ENCODE assay signal across 8 mouse cellular contexts in the genomic region with DNA sequence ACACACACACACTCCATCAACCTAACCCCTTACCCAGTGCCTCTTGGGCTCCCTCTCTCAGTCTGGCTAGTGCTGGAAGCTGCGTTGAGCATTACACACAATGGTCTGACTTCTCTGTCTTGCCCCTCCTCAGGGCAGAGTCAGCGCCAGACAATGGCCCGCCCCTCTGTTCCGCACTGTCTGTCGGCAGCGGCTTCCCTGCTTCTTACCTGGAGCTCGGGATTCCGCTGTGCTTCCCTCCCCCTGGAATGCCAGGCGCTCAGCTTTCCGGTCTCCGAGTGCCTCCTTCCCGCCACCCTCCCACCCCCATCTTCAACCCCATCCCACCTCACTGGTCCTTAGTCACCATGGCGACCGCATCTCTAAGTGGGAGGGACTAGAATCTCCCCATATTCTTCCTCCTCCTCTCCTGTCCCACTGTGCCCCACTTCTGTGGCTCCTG. TPM values are rescaled to one million over a fixed set of nuclear protein-coding genes. Genes with fewer than 3 reads are reported as not detected.
DNase-seq lines count a peak whose midpoint lies in the region; ATAC-seq and TF ChIP-seq lines count a peak whose summit lies in the region.

No protein-coding gene starts in this region.

- no peak for TF ChIP-seq CTCF in cerebellum, adult 2 months (IDR thresholded peaks at IDR 0.05; ENCODE audit: borderline replicate concordance, insufficient read depth, low read depth, low read length)
- no peak for TF ChIP-seq CTCF in stomach, postnatal 0 days (IDR thresholded peaks at IDR 0.05; ENCODE audit: low read depth)

- TF ChIP-seq POLR2A in cerebellum, adult 2 months (IDR thresholded peaks at IDR 0.05; ENCODE audit: borderline replicate concordance, insufficient read depth, low read length): no peak
- TF ChIP-seq POLR2A in limb, embryonic 14.5 days (IDR thresholded peaks at IDR 0.05; ENCODE audit: borderline replicate concordance, extremely low read depth, insufficient read depth, insufficient read length): no peak

- no peak for DNase-seq in cerebellum, adult 2 months
- DNase-seq in stomach, postnatal 0 days (ENCODE audit: low spot score): no peak
- no peak for DNase-seq in limb, embryonic 14.5 days (ENCODE audit: low spot score)
- peak; percentile 60 for DNase-seq in telencephalon, adult 2 months (ENCODE audit: low read depth, low spot score)
- DNase-seq in cerebellum, postnatal 36 days: no peak

- H3K27me3 ChIP-seq in cerebellum, adult 2 months (ENCODE audit: control insufficient read depth, insufficient read depth, low read length): no peaks in the 10 kb centered on the region
- H3K27me3 ChIP-seq in stomach, embryonic 15.5 days (replicated peaks): no peaks in the 10 kb centered on the region
- no peaks in the 10 kb centered on the region for H3K27me3 ChIP-seq in stomach, postnatal 0 days (ENCODE audit: control insufficient read depth, insufficient read depth, low read length)
- H3K27me3 ChIP-seq in limb, embryonic 14.5 days (ENCODE audit: control insufficient read depth, insufficient read depth, low read length): no peaks in the 10 kb centered on the region

- no peaks in the 10 kb centered on the region for H3K9me3 ChIP-seq in stomach, embryonic 15.5 days
- H3K9me3 ChIP-seq in stomach, postnatal 0 days (ENCODE audit: control insufficient read depth, low read length): no peaks in the 10 kb centered on the region
- H3K9me3 ChIP-seq in limb, embryonic 14.5 days (ENCODE audit: control insufficient read depth, low read length): no peaks in the 10 kb centered on the region

- WGBS in cerebellum, adult 2 months: 3% methylated on average over 14 of the region's 14 CpGs
- WGBS in stomach, embryonic 15.5 days: 2% methylated on average over 14 of the region's 14 CpGs
- WGBS in stomach, postnatal 0 days: 4% methylated on average over 14 of the region's 14 CpGs
- 3% methylated on average over 14 of the region's 14 CpGs for WGBS in limb, embryonic 14.5 days

- ATAC-seq in cerebellum, adult (ENCODE audit: insufficient number of reproducible peaks, low FRiP score, low TSS enrichment): no peak
- no peak for ATAC-seq in stomach, embryonic 15.5 days (ENCODE audit: insufficient read depth, low FRiP score, low read depth)
- ATAC-seq in stomach, postnatal 0 days (ENCODE audit: low FRiP score, low TSS enrichment): no peak
- no peak for ATAC-seq in limb, embryonic 14.5 days (ENCODE audit: low FRiP score, low read depth)
- ATAC-seq in granulocyte monocyte progenitor cell, adult 5-6 weeks (replicated peaks; ENCODE audit: poor library complexity, severe bottlenecking): no peak

- H3K4me3 ChIP-seq in cerebellum, adult 2 months (replicated peaks; ENCODE audit: insufficient read depth, low read depth, low read length): peak overlapping the region; percentile 53
- no peak overlapping the region for H3K4me3 ChIP-seq in stomach, embryonic 15.5 days (replicated peaks)
- H3K4me3 ChIP-seq in stomach, postnatal 0 days (ENCODE audit: low read depth, low read length): no peak overlapping the region
- peak overlapping the region; percentile 18 for H3K4me3 ChIP-seq in limb, embryonic 14.5 days (replicated peaks; ENCODE audit: low read length)

- TF ChIP-seq EP300 in stomach, postnatal 0 days (optimal IDR thresholded peaks at IDR 0.05): no peak

- H3K27ac ChIP-seq in cerebellum, adult 2 months (ENCODE audit: insufficient read depth, low read length): no peak overlapping the region
- no peak overlapping the region for H3K27ac ChIP-seq in stomach, embryonic 15.5 days
- no peak overlapping the region for H3K27ac ChIP-seq in stomach, postnatal 0 days (replicated peaks)
- H3K27ac ChIP-seq in limb, embryonic 14.5 days (replicated peaks; ENCODE audit: low read depth, low read length): no peak overlapping the region

- peak overlapping the region; percentile 10; the same call in 1 of the 2 replicates for H3K4me2 ChIP-seq in stomach, embryonic 15.5 days
- no peak overlapping the region for H3K4me2 ChIP-seq in stomach, postnatal 0 days (replicated peaks; ENCODE audit: low read depth)
- H3K4me2 ChIP-seq in limb, embryonic 14.5 days (replicated peaks; ENCODE audit: low read depth, low read length, severe bottlenecking): peak overlapping the region; percentile 43

- peaks cover 5% of the 10 kb centered on the region for H3K4me1 ChIP-seq in cerebellum, adult 2 months (ENCODE audit: control insufficient read depth, insufficient read depth, low read length)
- H3K4me1 ChIP-seq in stomach, embryonic 15.5 days: peaks cover 18% of the 10 kb centered on the region; the same call in 1 of the 2 replicates
- H3K4me1 ChIP-seq in stomach, postnatal 0 days (replicated peaks; ENCODE audit: control insufficient read depth, insufficient read depth): 0 out of 2 replicates have a peak, but pooled peaks cover 5% of the 10 kb centered on the region
- 0 out of 2 replicates have a peak, but pooled peaks cover 6% of the 10 kb centered on the region for H3K4me1 ChIP-seq in limb, embryonic 14.5 days (ENCODE audit: control insufficient read depth, insufficient read depth, low read length)

- no peak overlapping the region for H3K9ac ChIP-seq in stomach, embryonic 15.5 days
- no peak overlapping the region for H3K9ac ChIP-seq in stomach, postnatal 0 days (ENCODE audit: low read length)
- H3K9ac ChIP-seq in limb, embryonic 14.5 days (ENCODE audit: low read depth, low read length, severe bottlenecking): peak overlapping the region; percentile 34; the same call in 1 of the 2 replicates

- H3K36me3 ChIP-seq in stomach, embryonic 15.5 days: no peaks in the 10 kb centered on the region
- H3K36me3 ChIP-seq in stomach, postnatal 0 days (ENCODE audit: control insufficient read depth, insufficient read depth, low read length): no peaks in the 10 kb centered on the region
- H3K36me3 ChIP-seq in limb, embryonic 14.5 days (ENCODE audit: control insufficient read depth, insufficient read depth, low read length): no peaks in the 10 kb centered on the region

RNA-seq across cellular contexts. Expression of a gene that starts 2.2 kb away (rescaled TPM):
- 31.6 and 31.8 TPM in 2 replicates for polyA plus RNA-seq in cerebellum, adult 2 months (2012; rRNA removed)
- polyA plus RNA-seq in stomach, embryonic 15.5 days (2015; fragmentation: Nextera tagmentation; extraction: Ambion mirVana): 22.3 and 25.1 TPM in 2 replicates
- polyA plus RNA-seq in stomach, postnatal 0 days (2015; fragmentation: Nextera tagmentation; extraction: Ambion mirVana): 27.9 and 32.7 TPM in 2 replicates
- 13.5 and 16.0 TPM in 2 replicates for polyA plus RNA-seq in limb, embryonic 14.5 days (2012; rRNA removed)
- polyA plus RNA-seq in limb, embryonic 14.5 days (2014; fragmentation: Nextera tagmentation; extraction: Ambion mirVana): 12.9 and 14.4 TPM in 2 replicates
- total RNA-seq in granulocyte monocyte progenitor cell, adult 5-6 weeks (2014; fragmentation: Nextera tagmentation): 24.0 and 38.5 TPM in 2 replicates
- 25.1 and 35.7 TPM in 2 replicates for total RNA-seq in granulocyte monocyte progenitor cell, adult 5-6 weeks (2017)

RNA-seq across cellular contexts. Expression of a gene that starts 33.9 kb away (rescaled TPM):
- 57.6 and 61.2 TPM in 2 replicates for polyA plus RNA-seq in cerebellum, adult 2 months (2012; rRNA removed)
- 15.7 and 16.0 TPM in 2 replicates for polyA plus RNA-seq in stomach, embryonic 15.5 days (2015; fragmentation: Nextera tagmentation; extraction: Ambion mirVana)
- polyA plus RNA-seq in stomach, postnatal 0 days (2015; fragmentation: Nextera tagmentation; extraction: Ambion mirVana): 9.7 and 9.8 TPM in 2 replicates
- 21.2 and 24.0 TPM in 2 replicates for polyA plus RNA-seq in limb, embryonic 14.5 days (2012; rRNA removed)
- polyA plus RNA-seq in limb, embryonic 14.5 days (2014; fragmentation: Nextera tagmentation; extraction: Ambion mirVana): 18.0 and 19.1 TPM in 2 replicates
- 13.1 and 13.5 TPM in 2 replicates for total RNA-seq in granulocyte monocyte progenitor cell, adult 5-6 weeks (2014; fragmentation: Nextera tagmentation)
- 11.6 and 13.8 TPM in 2 replicates for total RNA-seq in granulocyte monocyte progenitor cell, adult 5-6 weeks (2017)

RNA-seq across cellular contexts. Expression of a gene that starts 48.7 kb away (rescaled TPM):
- 13.8 and 14.5 TPM in 2 replicates for polyA plus RNA-seq in cerebellum, adult 2 months (2012; rRNA removed)
- polyA plus RNA-seq in stomach, embryonic 15.5 days (2015; fragmentation: Nextera tagmentation; extraction: Ambion mirVana): 115 and 118 TPM in 2 replicates
- polyA plus RNA-seq in stomach, postnatal 0 days (2015; fragmentation: Nextera tagmentation; extraction: Ambion mirVana): 55.6 and 58.1 TPM in 2 replicates
- 99.9 and 108 TPM in 2 replicates for polyA plus RNA-seq in limb, embryonic 14.5 days (2012; rRNA removed)
- polyA plus RNA-seq in limb, embryonic 14.5 days (2014; fragmentation: Nextera tagmentation; extraction: Ambion mirVana): 109 and 114 TPM in 2 replicates
- total RNA-seq in granulocyte monocyte progenitor cell, adult 5-6 weeks (2014; fragmentation: Nextera tagmentation): 115 and 122 TPM in 2 replicates
- total RNA-seq in granulocyte monocyte progenitor cell, adult 5-6 weeks (2017): 128 and 141 TPM in 2 replicates

RNA-seq across cellular contexts. Expression of a gene that starts 51.0 kb away (rescaled TPM):
- polyA plus RNA-seq in cerebellum, adult 2 months (2012; rRNA removed): 51.4 and 57.1 TPM in 2 replicates
- 179 and 214 TPM in 2 replicates for polyA plus RNA-seq in stomach, embryonic 15.5 days (2015; fragmentation: Nextera tagmentation; extraction: Ambion mirVana)
- polyA plus RNA-seq in stomach, postnatal 0 days (2015; fragmentation: Nextera tagmentation; extraction: Ambion mirVana): 250 and 267 TPM in 2 replicates
- 238 and 364 TPM in 2 replicates for polyA plus RNA-seq in limb, embryonic 14.5 days (2012; rRNA removed)
- polyA plus RNA-seq in limb, embryonic 14.5 days (2014; fragmentation: Nextera tagmentation; extraction: Ambion mirVana): 378 and 402 TPM in 2 replicates
- total RNA-seq in granulocyte monocyte progenitor cell, adult 5-6 weeks (2014; fragmentation: Nextera tagmentation): not detected in 2 replicates
- 0.41 and 1.6 TPM in 2 replicates for total RNA-seq in granulocyte monocyte progenitor cell, adult 5-6 weeks (2017)

Comparison
In these comparisons a context has a peak if more than half of its experiments do, and no peak if none do; other contexts are left out.
1. H3K4me3 ChIP-seq: peak in cerebellum, adult 2 months (single experiment) and limb, embryonic 14.5 days (single experiment); none in stomach, embryonic 15.5 days (single experiment) and stomach, postnatal 0 days (single experiment).